ENCODE assay signal across 28 mouse cellular contexts in genomic region chr11:23430013-23430412, GRCm38 (mm10).
DNase-seq lines count a peak whose midpoint lies in the region; ATAC-seq and TF ChIP-seq lines count a peak whose summit lies in the region.
"Had no signal": no experiment of that assay in that cellular context is flagged by ENCODE, and none has a peak within 500 bp of the region (broad histone marks: within the 10 kb centered on the region; RNA-seq: fewer than 3 reads in every experiment).

No protein-coding gene starts in this region.

- no peak for TF ChIP-seq EP300 in heart, adult 2 months (IDR thresholded peaks at IDR 0.05; ENCODE audit: insufficient read depth, low read depth, low read length)

- WGBS in heart, adult 2 months = 87% methylated on average over 2 of the region's 2 CpGs
- WGBS in liver, adult 2 months = 82% methylated on average over 2 of the region's 2 CpGs
- WGBS in liver, embryonic 11.5 days = 93% methylated on average over 2 of the region's 2 CpGs

- H3K4me2 ChIP-seq in liver, embryonic 11.5 days = no peak overlapping the region
- H3K4me2 ChIP-seq: forebrain, embryonic 13.5 days; heart, embryonic 11.5 days; hindbrain, embryonic 13.5 days; kidney, embryonic 15.5 days; liver, embryonic 13.5 days; lung, embryonic 14.5 days; midbrain, embryonic 11.5 days; neural tube, embryonic 12.5 days had no signal

- intact Hi-C loops in heart, adult 2 months (cut with DNase I) = no loop called here

- H3K9ac ChIP-seq in heart, adult 2 months (ENCODE audit: low read depth, low read length) = no peak overlapping the region
- H3K9ac ChIP-seq in liver, adult 2 months (ENCODE audit: low read depth, low read length) = no peak overlapping the region
- no peak overlapping the region for H3K9ac ChIP-seq in liver, embryonic 11.5 days (ENCODE audit: low read depth, low read length)
- H3K9ac ChIP-seq: forebrain, embryonic 13.5 days; hindbrain, embryonic 13.5 days; kidney, embryonic 15.5 days; liver, embryonic 13.5 days; lung, embryonic 14.5 days; neural tube, embryonic 12.5 days had no signal

- no peak for DNase-seq in heart, adult 2 months
- DNase-seq in heart, postnatal 4 days = no peak
- DNase-seq in liver, adult 2 months (ENCODE audit: extremely low read depth, low read depth, low spot score) = no peak
- DNase-seq in liver, embryonic 11.5 days (ENCODE audit: low spot score) = no peak
- no peak for DNase-seq in brain, embryonic 14.5 days (ENCODE audit: low read depth)
- DNase-seq in lung, postnatal 25 days (ENCODE audit: low spot score) = no peak
- no peak for DNase-seq in cerebellum, adult 8-10 months
- DNase-seq: adrenal gland, postnatal 14 days; cerebellum, adult 11-12 months; cerebellum, postnatal 25 days; gastrocnemius, postnatal 14 days; heart, adult 11 months; heart, postnatal 36 days; kidney, adult 11 months; kidney, postnatal 36 days; layer of hippocampus, postnatal 36 days; liver, embryonic 13.5 days; lung, embryonic 14.5 days; lung, postnatal 14 days had no signal

- H3K79me2 ChIP-seq in heart, adult 2 months (replicated peaks; ENCODE audit: control insufficient read depth, insufficient read depth, low read length) = no peaks in the 10 kb centered on the region
- no peaks in the 10 kb centered on the region for H3K79me2 ChIP-seq in liver, adult 2 months (ENCODE audit: control insufficient read depth, insufficient read depth, low read length)

- peak; percentile 27; the same call in 1 of the 2 replicates for TF ChIP-seq CTCF in heart, adult 2 months (IDR thresholded peaks at IDR 0.05)
- TF ChIP-seq CTCF in liver, adult 2 months (IDR thresholded peaks at IDR 0.05; ENCODE audit: low read depth, low read length) = peak; percentile 15; the same call in 1 of the 2 replicates
- 0 out of 2 replicates have a peak, but pooled peaks have one; percentile 12 for TF ChIP-seq CTCF in E14TG2a.4 (conservative IDR thresholded peaks at IDR 0.05; ENCODE audit: low read length)
- TF ChIP-seq CTCF in brain, embryonic 14.5 days (IDR thresholded peaks at IDR 0.05; ENCODE audit: borderline replicate concordance, extremely low read depth, insufficient read depth, insufficient read length) = peak; percentile 3; the same call in 1 of the 2 replicates

- no peaks in the 10 kb centered on the region for H3K27me3 ChIP-seq in heart, adult 2 months (ENCODE audit: control insufficient read depth, insufficient read depth, low read length)
- H3K27me3 ChIP-seq in liver, adult 2 months (ENCODE audit: control insufficient read depth, insufficient read depth, low read length) = no peaks in the 10 kb centered on the region
- no peaks in the 10 kb centered on the region for H3K27me3 ChIP-seq in liver, embryonic 11.5 days (replicated peaks; ENCODE audit: control insufficient read depth, insufficient read depth, low read length)
- no peaks in the 10 kb centered on the region for H3K27me3 ChIP-seq in E14TG2a.4 (ENCODE audit: insufficient read depth, low read length)
- H3K27me3 ChIP-seq: forebrain, embryonic 13.5 days; hindbrain, embryonic 13.5 days; kidney, embryonic 15.5 days; liver, embryonic 13.5 days; neural tube, embryonic 12.5 days had no signal

- H3K9me3 ChIP-seq in liver, embryonic 11.5 days (ENCODE audit: control insufficient read depth, low read length) = no peaks in the 10 kb centered on the region
- no peaks in the 10 kb centered on the region for H3K9me3 ChIP-seq in E14TG2a.4 (ENCODE audit: low read length)
- H3K9me3 ChIP-seq: forebrain, embryonic 13.5 days; hindbrain, embryonic 13.5 days; kidney, embryonic 15.5 days; liver, embryonic 13.5 days; neural tube, embryonic 12.5 days had no signal

- no peak overlapping the region for H3K4me3 ChIP-seq in heart, adult 2 months
- H3K4me3 ChIP-seq in liver, adult 2 months (ENCODE audit: insufficient read depth, low read depth, low read length) = no peak overlapping the region
- H3K4me3 ChIP-seq in liver, embryonic 11.5 days (ENCODE audit: low read depth, low read length) = no peak overlapping the region
- no peak overlapping the region for H3K4me3 ChIP-seq in E14TG2a.4 (replicated peaks; ENCODE audit: low read length)
- H3K4me3 ChIP-seq: forebrain, embryonic 13.5 days; hindbrain, embryonic 13.5 days; kidney, embryonic 15.5 days; liver, embryonic 13.5 days; myocyte; neural tube, embryonic 12.5 days had no signal

- no peak for ATAC-seq in liver, embryonic 11.5 days (replicated peaks; ENCODE audit: low FRiP score)
- ATAC-seq: forebrain, embryonic 13.5 days; midbrain, embryonic 16.5 days had no signal

- TF ChIP-seq POLR2A in heart, adult 2 months (IDR thresholded peaks at IDR 0.05; ENCODE audit: insufficient read depth, low read depth, low read length) = no peak
- TF ChIP-seq POLR2A in liver, adult 2 months (IDR thresholded peaks at IDR 0.05; ENCODE audit: extremely low read depth, insufficient read depth, low read length) = no peak
- TF ChIP-seq POLR2A in brain, embryonic 14.5 days (IDR thresholded peaks at IDR 0.05; ENCODE audit: borderline replicate concordance, extremely low read depth, insufficient read depth, insufficient read length, poor library complexity, severe bottlenecking) = no peak

- peaks cover 10% of the 10 kb centered on the region for H3K36me3 ChIP-seq in heart, adult 2 months (ENCODE audit: control insufficient read depth, insufficient read depth, low read length)
- H3K36me3 ChIP-seq in liver, adult 2 months (ENCODE audit: control insufficient read depth, insufficient read depth, low read length) = peaks cover 64% of the 10 kb centered on the region
- H3K36me3 ChIP-seq in liver, embryonic 11.5 days (ENCODE audit: control insufficient read depth, insufficient read depth, low read length) = peaks cover 32% of the 10 kb centered on the region
- H3K36me3 ChIP-seq in E14TG2a.4 (ENCODE audit: insufficient read depth, low read length) = peaks cover 85% of the 10 kb centered on the region

- no peaks in the 10 kb centered on the region for H3K4me1 ChIP-seq in heart, adult 2 months (ENCODE audit: control insufficient read depth, insufficient read depth, low read length)
- no peaks in the 10 kb centered on the region for H3K4me1 ChIP-seq in liver, adult 2 months (ENCODE audit: control insufficient read depth, insufficient read depth, low read length)
- H3K4me1 ChIP-seq in liver, embryonic 11.5 days (replicated peaks; ENCODE audit: control insufficient read depth, insufficient read depth, low read length) = no peaks in the 10 kb centered on the region
- H3K4me1 ChIP-seq in E14TG2a.4 (replicated peaks; ENCODE audit: low read depth, low read length) = no peaks in the 10 kb centered on the region
- H3K4me1 ChIP-seq: forebrain, embryonic 13.5 days; hindbrain, embryonic 13.5 days; kidney, embryonic 15.5 days; liver, embryonic 13.5 days; neural tube, embryonic 12.5 days had no signal

- no peak overlapping the region for H3K27ac ChIP-seq in heart, adult 2 months
- no peak overlapping the region for H3K27ac ChIP-seq in liver, adult 2 months (replicated peaks; ENCODE audit: insufficient read depth, low read depth, low read length)
- no peak overlapping the region for H3K27ac ChIP-seq in liver, embryonic 11.5 days (ENCODE audit: low read depth, low read length)
- H3K27ac ChIP-seq: forebrain, embryonic 13.5 days; hindbrain, embryonic 13.5 days; kidney, embryonic 15.5 days; liver, embryonic 13.5 days; neural tube, embryonic 12.5 days had no signal
